Mouse (Mus musculus) G1E (cell line): ENCODE data around the gene Pex11b. TPM values are rescaled to one million over a fixed set of nuclear protein-coding genes. Genes with fewer than 3 reads are reported as not detected.
A peak's percentile ranks its signal among the peaks of the same experiment; 100 is the strongest.

ENCODE experiments used
- ATAC-seq: 2 replicates; pipeline ENCODE4 v1.8.0; 2016; ENCODE audit warnings: mild to moderate bottlenecking; ENCODE audit not compliant: insufficient number of reproducible peaks, poor library complexity, low FRiP score, severe bottlenecking; ENCODE audit errors: extremely low read depth
- DNase-seq: peaks from one replicate; pipeline ENCODE4 v3.0.0; 2012; ENCODE audit warnings: low spot score
- H3K27me3 ChIP-seq: 2 replicates; pipeline ENCODE4 v1.6.1; 2012; ENCODE audit warnings: mild to moderate bottlenecking, low read length, inconsistent platforms; ENCODE audit not compliant: insufficient read depth
- H3K36me3 ChIP-seq: replicated peaks from 2 replicates; pipeline ENCODE3; 2012; ENCODE audit warnings: mild to moderate bottlenecking, inconsistent platforms
- H3K4me1 ChIP-seq: 2 replicates; pipeline ENCODE4 v1.6.1; 2012; ENCODE audit warnings: low read depth, low read length, inconsistent platforms, mixed read lengths; ENCODE audit not compliant: insufficient read depth
- H3K4me3 ChIP-seq: 2 replicates; pipeline ENCODE4 v1.5.1; 2012; ENCODE audit warnings: low read depth, mild to moderate bottlenecking, inconsistent platforms, low read length, moderate library complexity, mixed read lengths
- H3K9me3 ChIP-seq: replicated peaks from 2 replicates; pipeline ENCODE4 v1.6.1; 2012; ENCODE audit warnings: inconsistent platforms
- CTCF ChIP-seq: IDR thresholded peaks from 2 replicates; pipeline ENCODE4 v1.5.1; 2012; ENCODE audit warnings: low read depth, low read length, inconsistent platforms, mixed read lengths
- GATA1 ChIP-seq: IDR thresholded peaks from 2 replicates; pipeline ENCODE4 v1.6.1; 2012; ENCODE audit warnings: borderline replicate concordance, low read length, inconsistent platforms, mixed read lengths
- GATA2 ChIP-seq: IDR thresholded peaks from 2 replicates; pipeline ENCODE4 v1.6.1; 2012; ENCODE audit warnings: low read depth, low read length, inconsistent platforms, borderline replicate concordance
- POLR2AphosphoS5 ChIP-seq: IDR thresholded peaks from 2 replicates; pipeline ENCODE4 v1.6.1; 2012; ENCODE audit warnings: low read depth, low read length, inconsistent platforms; ENCODE audit not compliant: insufficient replicate concordance
- TAL1 ChIP-seq: conservative IDR thresholded peaks from 2 replicates; pipeline ENCODE4 v1.6.1; 2012; ENCODE audit warnings: low read depth, low read length, inconsistent platforms, mixed read lengths
- polyA plus RNA-seq: library from polyadenylated mRNA; stranded (reverse); fragments of >175 nt; gene quantifications from 2 replicates; pipeline ENCODE4 v1.2.3, GENCODE M21; 2012
- total RNA-seq, 2 experiments: library from RNA; stranded (forward) in 1 of 2; stranded (reverse) in 1 of 2; fragments of 200-1000 nt in 1 of 2; fragments of >200 nt in 1 of 2; fragmentation: Nextera tagmentation in 1 of 2; gene quantifications; 2 replicates each; pipeline ENCODE4 v1.2.3; 2014 to 2017

The Pex11b gene
- total RNA-seq (2014; fragmentation: Nextera tagmentation): 49.1 and 63.0 TPM in 2 replicates
- 23.8 and 32.2 TPM in 2 replicates for total RNA-seq (2017)
- polyA plus RNA-seq: 4.2 and 4.3 TPM in 2 replicates

GRCm38 (mm10) chr3:96634928-96635879, at the start of gene Pex11b, which contains the start of gene Gm42957:
Gene Pex11b (plus strand): TSS chr3:96635376.
Gene Gm42957 (plus strand): TSS chr3:96635474.
- TF ChIP-seq CTCF (no peak), TAL1 (no peak), GATA2 (no peak), GATA1 (no peak), POLR2AphosphoS5 (no peak; the same call in 1 of the 2 replicates)
- Histone ChIP-seq H3K4me1 (peaks cover 49% of the 10 kb centered on the region), H3K9me3 (no peaks in the 10 kb centered on the region), H3K27me3 (no peaks in the 10 kb centered on the region), H3K4me3 (peak within 1 kb of the TSS; percentile 88), H3K36me3 (peaks cover 68% of the 10 kb centered on the region)
- peak; percentile 80 for DNase-seq
- peak; percentile 71 for ATAC-seq

- TF ChIP-seq TAL1: no peak
- no peak for TF ChIP-seq CTCF
- TF ChIP-seq GATA2: no peak
- no peak for TF ChIP-seq POLR2AphosphoS5
- no peak for TF ChIP-seq GATA1
- Histone ChIP-seq H3K27me3 (peaks cover 4% of the 10 kb centered on the region), H3K36me3 (peaks cover 18% of the 10 kb centered on the region), H3K9me3 (peaks cover 4% of the 10 kb centered on the region; the same call in 1 of the 2 replicates), H3K4me1 (peaks cover 19% of the 10 kb centered on the region), H3K4me3 (no peak overlapping the region)
- ATAC-seq (no peak), DNase-seq (no peak)
Measured at GRCm38 (mm10) chr3:96590657-96591056, 44.5 kb upstream of the Pex11b start.

- Histone ChIP-seq H3K4me1 (peaks cover 45% of the 10 kb centered on the region), H3K36me3 (peaks cover 9% of the 10 kb centered on the region), H3K4me3 (peak overlapping the region; percentile 82), H3K9me3 (peaks cover 8% of the 10 kb centered on the region), H3K27me3 (peaks cover 31% of the 10 kb centered on the region)
- TF ChIP-seq GATA2 (no peak), GATA1 (no peak), POLR2AphosphoS5 (no peak), CTCF (no peak)
- peak; percentile 26 for DNase-seq
- no peak for ATAC-seq
Measured at GRCm38 (mm10) chr3:96593374-96593773, 41.8 kb upstream of the Pex11b start.

- peak; percentile 96 for DNase-seq
- ATAC-seq: peak; percentile 99
Measured at GRCm38 (mm10) chr3:96593790-96594560, 41.2 kb upstream of the Pex11b start, which contains the start of gene Polr3gl. Gene Polr3gl (minus strand): TSS chr3:96594181.

GRCm38 (mm10) chr3:96594851-96595250, 40.3 kb upstream of the Pex11b start:
- TF ChIP-seq TAL1 (no peak), GATA1 (no peak), GATA2 (no peak), CTCF (no peak), POLR2AphosphoS5 (no peak)
- peaks cover 42% of the 10 kb centered on the region for H3K27me3 ChIP-seq
- peaks cover 8% of the 10 kb centered on the region for H3K9me3 ChIP-seq
- peaks cover 4% of the 10 kb centered on the region for H3K36me3 ChIP-seq
- DNase-seq: no peak
- ATAC-seq: no peak
- peaks cover 52% of the 10 kb centered on the region for H3K4me1 ChIP-seq
- H3K4me3 ChIP-seq: no peak overlapping the region

More at GRCm38 (mm10) chr3:96593790-96594560, 41.2 kb upstream of the Pex11b start, which contains the start of gene Polr3gl:
- Histone ChIP-seq H3K9me3 (peaks cover 8% of the 10 kb centered on the region), H3K4me3 (peak within 1 kb of the TSS; percentile 82), H3K36me3 (peaks cover 9% of the 10 kb centered on the region), H3K27me3 (peaks cover 37% of the 10 kb centered on the region), H3K4me1 (peaks cover 47% of the 10 kb centered on the region)
- TF ChIP-seq GATA2: no peak
- TF ChIP-seq TAL1: no peak
- TF ChIP-seq POLR2AphosphoS5: no peak
- TF ChIP-seq GATA1: no peak
- TF ChIP-seq CTCF: no peak

GRCm38 (mm10) chr3:96595661-96596060, 39.5 kb upstream of the Pex11b start:
- no peak overlapping the region for H3K4me3 ChIP-seq
- ATAC-seq: no peak
- no peak for DNase-seq
- H3K4me1 ChIP-seq: peaks cover 60% of the 10 kb centered on the region
- peaks cover 42% of the 10 kb centered on the region for H3K27me3 ChIP-seq
- peaks cover 8% of the 10 kb centered on the region for H3K9me3 ChIP-seq
- TF ChIP-seq POLR2AphosphoS5 (no peak), GATA1 (no peak), TAL1 (no peak), GATA2 (no peak), CTCF (no peak)
- no peaks in the 10 kb centered on the region for H3K36me3 ChIP-seq
